Mouse (Mus musculus) macrophage (primary cell): Measurements from ENCODE around the gene Gm12569. TPM values are rescaled to one million over a fixed set of nuclear protein-coding genes. Genes with fewer than 3 reads are reported as not detected.

Experiments used
- H3K27ac ChIP-seq: fragments of 350-480 bp; formaldehyde crosslinking; 2 replicates; pipeline ENCODE4 v1.9.0; 2021
- H3K36me3 ChIP-seq: fragments of 350-480 bp; formaldehyde crosslinking; 2 replicates; pipeline ENCODE4 v1.9.0; 2021; ENCODE audit errors: inconsistent target
- H3K4me3 ChIP-seq: fragments of 350-480 bp; formaldehyde crosslinking; 2 replicates; pipeline ENCODE4 v1.9.0; 2021; ENCODE audit errors: inconsistent target
- H3K79me2 ChIP-seq: fragments of 350-480 bp; formaldehyde crosslinking; 2 replicates; pipeline ENCODE4 v1.9.0; 2021; ENCODE audit errors: inconsistent target
- WGBS: methylation state at CpG from one replicate; pipeline ENCODE4 v1.1.7; 2026; ENCODE audit warnings: inconsistent platforms; ENCODE audit not compliant: missing documents; 5-methylcytosine and 5-hydroxymethylcytosine counted together
- polyA plus RNA-seq: library from polyadenylated mRNA; stranded (reverse); fragments of 250-400 nt; gene quantifications from 3 replicates; pipeline ENCODE4 v1.2.4, GENCODE M21; 2018; ENCODE audit warnings: inconsistent platforms

Gm12569 gene
- polyA plus RNA-seq, 1 experiment from 2014 or later = not detected

DNA sequence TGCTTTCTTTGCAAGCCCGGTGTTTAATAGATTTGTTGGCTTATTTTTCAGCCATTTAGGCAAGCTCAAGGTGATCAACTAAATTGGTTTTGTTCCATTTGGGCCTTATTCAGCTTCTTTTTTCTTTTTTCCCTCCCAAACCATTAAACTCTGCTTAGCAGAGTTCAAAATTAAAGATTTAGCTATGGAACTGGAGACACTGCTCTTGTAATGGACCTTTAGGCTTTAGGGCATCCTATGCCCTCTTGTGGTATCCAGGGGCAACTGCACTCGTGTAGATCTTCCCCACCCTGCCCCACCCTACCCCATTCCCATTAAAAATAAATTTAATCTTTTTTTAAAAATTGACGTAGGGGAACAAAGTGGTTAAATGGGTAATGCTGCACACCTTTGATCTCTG is 45.1 kb downstream of the Gm12569 start:
- Histone ChIP-seq H3K4me3 (peak overlapping the region; percentile 73; the same call in 1 of the 2 replicates), H3K79me2 (peaks cover 74% of the 10 kb centered on the region), H3K27ac (peak overlapping the region; percentile 71), H3K36me3 (peaks cover 21% of the 10 kb centered on the region)
- 28% methylated on average over 3 of the region's 3 CpGs for WGBS

DNA sequence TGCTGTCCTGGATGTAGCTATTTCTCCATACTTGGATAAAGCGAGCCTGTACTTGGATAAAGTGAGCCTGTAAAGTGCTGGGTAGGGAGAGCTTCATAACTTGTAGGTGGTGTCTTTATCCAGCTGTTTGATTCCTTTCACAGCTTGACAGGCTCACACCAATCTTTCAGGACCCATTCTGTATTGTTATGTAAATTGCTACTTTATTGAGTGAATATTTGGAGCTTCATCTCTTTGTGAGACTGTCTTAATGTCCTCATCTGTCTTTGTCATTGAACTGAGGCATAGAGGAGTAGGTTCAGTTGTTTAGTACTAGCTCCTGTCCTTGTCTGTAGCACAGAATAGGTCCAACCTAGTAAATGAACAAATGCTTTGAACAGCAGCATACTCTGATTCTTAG is 54.1 kb downstream of the Gm12569 start:
- no peak overlapping the region for H3K4me3 ChIP-seq
- H3K27ac ChIP-seq = no peak overlapping the region
- H3K36me3 ChIP-seq = peaks cover 78% of the 10 kb centered on the region
- peaks cover 47% of the 10 kb centered on the region for H3K79me2 ChIP-seq
- 100% methylated on average over 1 of the region's 1 CpGs for WGBS

Other genes with a start within 250 kb of the Gm12569 start
- gene Olfr1377, start 238.5 kb upstream of the Gm12569 start, polyA plus RNA-seq = not detected in 3 replicates
- not detected in 3 replicates for gene Olfr51, start 216.9 kb upstream of the Gm12569 start, polyA plus RNA-seq
- gene Olfr54, start 206.2 kb upstream of the Gm12569 start, polyA plus RNA-seq = not detected in 3 replicates
- not detected in 3 replicates for gene Olfr1375, start 172.4 kb upstream of the Gm12569 start, polyA plus RNA-seq
- 0.07 TPM in 1 of 3 replicates, not detected in the others for gene Zfp354a, start 161.2 kb upstream of the Gm12569 start, polyA plus RNA-seq
- gene Clk4, start 41.3 kb downstream of the Gm12569 start, polyA plus RNA-seq = 23.5 to 51.9 TPM (median 44.7 TPM) in 3 replicates
- not detected in 3 replicates for gene BC049762, start 42.6 kb downstream of the Gm12569 start, polyA plus RNA-seq
- 0.21 to 0.40 TPM (median 0.35 TPM) in 3 replicates for gene Col23a1, start 69.4 kb downstream of the Gm12569 start, polyA plus RNA-seq